Mouse (Mus musculus) embryonic facial prominence, embryonic 12.5 days (tissue): ENCODE results near the gene Prkab2. TPM values are rescaled to one million over a fixed set of nuclear protein-coding genes. Genes with fewer than 3 reads are reported as not detected.

ENCODE experiments used
- ATAC-seq: fragments of 200-750 bp; cut with Nextera tagmentation; 2 replicates; pipeline ENCODE4 v1.8.0; 2017; ENCODE audit not compliant: insufficient number of reproducible peaks, insufficient read depth, low FRiP score, low TSS enrichment
- H3K27ac ChIP-seq: fragments of 300-500 bp; sonication (generic); 2 replicates; pipeline ENCODE4 v1.5.1; 2016; ENCODE audit warnings: mild to moderate bottlenecking
- H3K27me3 ChIP-seq: fragments of 300-500 bp; sonication (generic); 2 replicates; pipeline ENCODE4 v1.6.1; 2016; ENCODE audit warnings: mild to moderate bottlenecking, moderate library complexity
- H3K36me3 ChIP-seq: fragments of 300-500 bp; sonication (generic); 2 replicates; pipeline ENCODE4 v1.6.1; 2016; ENCODE audit warnings: mild to moderate bottlenecking
- H3K4me1 ChIP-seq: fragments of 300-500 bp; sonication (generic); 2 replicates; pipeline ENCODE4 v1.6.1; 2016
- H3K4me2 ChIP-seq: fragments of 300-500 bp; sonication (generic); replicated peaks from 2 replicates; pipeline ENCODE4 v1.6.1; 2016; ENCODE audit warnings: mild to moderate bottlenecking, moderate library complexity
- H3K4me3 ChIP-seq: fragments of 300-500 bp; sonication (generic); 2 replicates; pipeline ENCODE4 v1.5.1; 2016; ENCODE audit warnings: mild to moderate bottlenecking
- H3K9ac ChIP-seq: fragments of 300-500 bp; sonication (generic); 2 replicates; pipeline ENCODE4 v1.6.1; 2016; ENCODE audit warnings: mild to moderate bottlenecking, moderate library complexity
- H3K9me3 ChIP-seq: fragments of 300-500 bp; sonication (generic); 2 replicates; pipeline ENCODE4 v1.6.1; 2016; ENCODE audit warnings: mild to moderate bottlenecking, moderate library complexity
- WGBS: fragments of 180-500 bp; shearing (Covaris S2); methylation state at CpG from one replicate; pipeline ENCODE4 v1.1.7; 2016; 5-methylcytosine and 5-hydroxymethylcytosine counted together
- polyA plus RNA-seq: library from polyadenylated mRNA; unstranded; fragments of >200 nt; fragmentation: Nextera tagmentation; extraction: Ambion mirVana; gene quantifications from 2 replicates; pipeline ENCODE4 v1.2.1, GENCODE M21; 2016

The Prkab2 gene
- polyA plus RNA-seq, 1 experiment from 2014 or later = 9.6 TPM

- peak within 1 kb of the TSS; percentile 39 for H3K4me3 ChIP-seq
- no peak within 1 kb of the TSS for H3K27ac ChIP-seq
- 3% methylated on average over 18 of the region's 18 CpGs for WGBS
- peaks cover 5% of the 10 kb centered on the region; the same call in 1 of the 2 replicates for H3K4me1 ChIP-seq
- H3K9ac ChIP-seq = peak within 1 kb of the TSS; percentile 40
- H3K27me3 ChIP-seq = no peaks in the 10 kb centered on the region
- H3K36me3 ChIP-seq = no peaks in the 10 kb centered on the region
- H3K9me3 ChIP-seq = no peaks in the 10 kb centered on the region
- peak within 1 kb of the TSS; percentile 60 for H3K4me2 ChIP-seq
- ATAC-seq = peak; percentile 80; the same call in 1 of the 2 replicates
Measured at GRCm38 (mm10) chr3:97628391-97629001, 29.5 kb upstream of the Prkab2 start, which contains the start of gene Fmo5. TSS of gene Fmo5 (plus strand) at chr3:97628804.

GRCm38 (mm10) chr3:97629941-97630340 is 28.1 kb upstream of the Prkab2 start:
- Histone ChIP-seq H3K4me1 (peaks cover 5% of the 10 kb centered on the region; the same call in 1 of the 2 replicates), H3K4me3 (no peak overlapping the region), H3K9me3 (no peaks in the 10 kb centered on the region), H3K36me3 (no peaks in the 10 kb centered on the region), H3K9ac (no peak overlapping the region), H3K4me2 (no peak overlapping the region), H3K27me3 (no peaks in the 10 kb centered on the region), H3K27ac (no peak overlapping the region)
- WGBS = 86% methylated on average over 4 of the region's 4 CpGs
- no peak for ATAC-seq

- no peaks in the 10 kb centered on the region for H3K9me3 ChIP-seq
- H3K9ac ChIP-seq = no peak overlapping the region
- 88% methylated on average over 4 of the region's 4 CpGs for WGBS
- no peak overlapping the region for H3K4me2 ChIP-seq
- no peak overlapping the region for H3K27ac ChIP-seq
- H3K4me1 ChIP-seq = peaks cover 5% of the 10 kb centered on the region; the same call in 1 of the 2 replicates
- no peak for ATAC-seq
- no peaks in the 10 kb centered on the region for H3K36me3 ChIP-seq
- H3K27me3 ChIP-seq = no peaks in the 10 kb centered on the region
- H3K4me3 ChIP-seq = no peak overlapping the region
Measured at GRCm38 (mm10) chr3:97630746-97631145, 27.2 kb upstream of the Prkab2 start.

GRCm38 (mm10) chr3:97631258-97631860 is 26.6 kb upstream of the Prkab2 start:
- Histone ChIP-seq H3K27ac (no peak overlapping the region), H3K9ac (no peak overlapping the region), H3K4me2 (no peak overlapping the region), H3K4me1 (peaks cover 5% of the 10 kb centered on the region; the same call in 1 of the 2 replicates), H3K4me3 (no peak overlapping the region), H3K27me3 (no peaks in the 10 kb centered on the region), H3K36me3 (no peaks in the 10 kb centered on the region), H3K9me3 (no peaks in the 10 kb centered on the region)
- ATAC-seq = no peak
- 83% methylated on average over 8 of the region's 8 CpGs for WGBS

- Histone ChIP-seq H3K27ac (no peak overlapping the region), H3K27me3 (no peaks in the 10 kb centered on the region), H3K4me2 (no peak overlapping the region), H3K4me1 (peaks cover 5% of the 10 kb centered on the region; the same call in 1 of the 2 replicates), H3K9ac (no peak overlapping the region), H3K9me3 (no peaks in the 10 kb centered on the region), H3K4me3 (no peak overlapping the region), H3K36me3 (no peaks in the 10 kb centered on the region)
- no peak for ATAC-seq
- 77% methylated on average over 4 of the region's 4 CpGs for WGBS
Measured at GRCm38 (mm10) chr3:97633456-97633855, 24.5 kb upstream of the Prkab2 start.

- 74% methylated on average over 3 of the region's 3 CpGs for WGBS
- Histone ChIP-seq H3K27ac (no peak overlapping the region), H3K4me2 (no peak overlapping the region), H3K36me3 (no peaks in the 10 kb centered on the region), H3K9me3 (no peaks in the 10 kb centered on the region), H3K4me1 (no peaks in the 10 kb centered on the region), H3K4me3 (no peak overlapping the region), H3K9ac (no peak overlapping the region), H3K27me3 (no peaks in the 10 kb centered on the region)
- ATAC-seq = no peak
Measured at GRCm38 (mm10) chr3:97634288-97634761, 23.7 kb upstream of the Prkab2 start.

- WGBS = 87% methylated on average over 4 of the region's 4 CpGs
- Histone ChIP-seq H3K36me3 (no peaks in the 10 kb centered on the region), H3K27me3 (no peaks in the 10 kb centered on the region), H3K4me1 (no peaks in the 10 kb centered on the region), H3K4me3 (no peak overlapping the region), H3K9ac (no peak overlapping the region), H3K27ac (no peak overlapping the region), H3K4me2 (no peak overlapping the region), H3K9me3 (no peaks in the 10 kb centered on the region)
- no peak for ATAC-seq
Measured at GRCm38 (mm10) chr3:97641396-97641795, 16.6 kb upstream of the Prkab2 start.

GRCm38 (mm10) chr3:97642001-97642400 is 16.0 kb upstream of the Prkab2 start:
- Histone ChIP-seq H3K27me3 (no peaks in the 10 kb centered on the region), H3K27ac (no peak overlapping the region), H3K4me1 (no peaks in the 10 kb centered on the region), H3K9me3 (no peaks in the 10 kb centered on the region), H3K36me3 (no peaks in the 10 kb centered on the region), H3K4me2 (no peak overlapping the region), H3K4me3 (no peak overlapping the region), H3K9ac (no peak overlapping the region)
- no peak for ATAC-seq
- 79% methylated on average over 9 of the region's 9 CpGs for whole genome bisulfite sequencing

GRCm38 (mm10) chr3:97648518-97648917 is 9.5 kb upstream of the Prkab2 start:
- H3K9ac ChIP-seq = no peak overlapping the region
- H3K4me2 ChIP-seq = no peak overlapping the region
- H3K27ac ChIP-seq = no peak overlapping the region
- no peaks in the 10 kb centered on the region for H3K27me3 ChIP-seq
- H3K4me1 ChIP-seq = no peaks in the 10 kb centered on the region
- H3K36me3 ChIP-seq = no peaks in the 10 kb centered on the region
- no peak for ATAC-seq
- no peak overlapping the region for H3K4me3 ChIP-seq
- 32% methylated on average over 1 of the region's 1 CpGs for WGBS
- H3K9me3 ChIP-seq = no peaks in the 10 kb centered on the region

- H3K27ac ChIP-seq = no peak overlapping the region
- 72% methylated on average over 3 of the region's 3 CpGs for WGBS
- no peaks in the 10 kb centered on the region for H3K9me3 ChIP-seq
- H3K4me3 ChIP-seq = no peak overlapping the region
- H3K9ac ChIP-seq = no peak overlapping the region
- ATAC-seq = no peak
- H3K27me3 ChIP-seq = no peaks in the 10 kb centered on the region
- no peak overlapping the region for H3K4me2 ChIP-seq
- no peaks in the 10 kb centered on the region for H3K4me1 ChIP-seq
- no peaks in the 10 kb centered on the region for H3K36me3 ChIP-seq
Measured at GRCm38 (mm10) chr3:97649022-97649421, 9.0 kb upstream of the Prkab2 start.

- no peak for ATAC-seq
- H3K27ac ChIP-seq = no peak overlapping the region
- H3K4me1 ChIP-seq = no peaks in the 10 kb centered on the region
- H3K9ac ChIP-seq = no peak overlapping the region
- no peaks in the 10 kb centered on the region for H3K36me3 ChIP-seq
- no peaks in the 10 kb centered on the region for H3K27me3 ChIP-seq
- 80% methylated on average over 6 of the region's 6 CpGs for WGBS
- no peak overlapping the region for H3K4me2 ChIP-seq
- no peak overlapping the region for H3K4me3 ChIP-seq
- no peaks in the 10 kb centered on the region for H3K9me3 ChIP-seq
Measured at GRCm38 (mm10) chr3:97649469-97649868, 8.5 kb upstream of the Prkab2 start.

- H3K9me3 ChIP-seq = no peaks in the 10 kb centered on the region
- no peak overlapping the region for H3K9ac ChIP-seq
- no peak overlapping the region for H3K4me2 ChIP-seq
- no peak for ATAC-seq
- WGBS = 87% methylated on average over 10 of the region's 10 CpGs
- no peaks in the 10 kb centered on the region for H3K4me1 ChIP-seq
- no peaks in the 10 kb centered on the region for H3K27me3 ChIP-seq
- H3K4me3 ChIP-seq = no peak overlapping the region
- no peaks in the 10 kb centered on the region for H3K36me3 ChIP-seq
- H3K27ac ChIP-seq = no peak overlapping the region
Measured at GRCm38 (mm10) chr3:97651604-97652003, 6.4 kb upstream of the Prkab2 start.
